Mouse (Mus musculus) lung, embryonic 15.5 days (tissue): Measurements from ENCODE around the gene Rragc. TPM values are rescaled to one million over a fixed set of nuclear protein-coding genes. Genes with fewer than 3 reads are reported as not detected.

ENCODE experiments used
- polyA plus RNA-seq: library from polyadenylated mRNA; unstranded; fragments of >200 nt; fragmentation: Nextera tagmentation; extraction: Ambion mirVana; gene quantifications from 2 replicates; pipeline ENCODE4 v1.2.1, GENCODE M21; 2015

The Rragc gene
- polyA plus RNA-seq, 1 experiment from 2014 or later: 49.2 TPM

Other genes starting within 250 kb of the Rragc start
- 64.2 and 73.1 TPM in 2 replicates for gene Macf1, start 233.1 kb upstream of the Rragc start, polyA plus RNA-seq
- gene Ndufs5, start 199.2 kb upstream of the Rragc start, polyA plus RNA-seq: 263 and 281 TPM in 2 replicates
- gene Akirin1, start 167.1 kb upstream of the Rragc start, polyA plus RNA-seq: 43.7 and 44.5 TPM in 2 replicates
- 0.74 and 2.2 TPM in 2 replicates for gene Rhbdl2, start 129.6 kb upstream of the Rragc start, polyA plus RNA-seq
- gene 4933427I04Rik, start 57.8 kb upstream of the Rragc start, polyA plus RNA-seq: not detected in 2 replicates
- gene Mycbp, start 12.6 kb upstream of the Rragc start, polyA plus RNA-seq: 61.7 and 69.6 TPM in 2 replicates
- gene 4930535I16Rik, start 576 bp downstream of the Rragc start, polyA plus RNA-seq: not detected in 2 replicates